Mouse (Mus musculus): ENCODE measurements around the gene Crxos.

GRCm38 (mm10) chr7:15944311-15944710 is 61.9 kb downstream of the Crxos start:
- TF ChIP-seq CTCF (IDR thresholded peaks at IDR 0.05; ENCODE audit: insufficient read depth, low read depth, low read length) (no peak), POLR2A (IDR thresholded peaks at IDR 0.05; ENCODE audit: insufficient read depth, low read depth, low read length) (no peak)

All from olfactory bulb, adult 2 months (tissue).